Comparison of ENCODE assay signal across 20 mouse cellular contexts in the genomic region with DNA sequence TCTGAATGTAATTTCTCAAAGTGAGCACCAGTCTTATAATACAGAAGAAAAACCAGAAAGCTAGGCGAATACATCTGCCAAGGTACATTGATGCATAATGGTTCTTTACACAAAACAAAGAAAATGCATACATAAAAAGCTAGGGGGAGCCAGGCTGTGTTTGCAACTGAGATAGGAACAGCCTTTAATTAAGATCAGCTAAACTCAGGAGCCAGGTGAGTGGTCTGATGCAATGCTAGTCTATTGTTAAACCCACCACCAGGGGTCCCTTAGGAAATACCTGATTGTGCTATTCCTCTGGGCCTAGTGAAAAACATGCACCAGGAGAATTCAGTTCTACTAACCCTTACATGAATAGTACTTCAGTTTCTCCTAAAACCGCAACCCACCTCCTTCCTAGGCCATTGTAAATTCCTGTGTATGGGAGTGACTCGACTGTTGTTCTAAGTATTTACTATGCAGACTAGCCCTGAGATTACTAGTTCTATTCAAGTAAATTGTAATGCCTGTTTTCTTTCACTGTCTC. TPM values are rescaled to one million over a fixed set of nuclear protein-coding genes. Genes with fewer than 3 reads are reported as not detected.
"Had no signal": no experiment of that assay in that cellular context is flagged by ENCODE, and none has a peak within 500 bp of the region (broad histone marks: within the 10 kb centered on the region; RNA-seq: fewer than 3 reads in every experiment).

No protein-coding gene starts in this region.

RNA-seq across cellular contexts. Expression of a gene that starts 33.9 kb away (rescaled TPM):
- total RNA-seq: layer of hippocampus, postnatal 14 days; left cerebral cortex, postnatal 25 days; megakaryocyte, adult 5-6 weeks had no signal
- polyA plus RNA-seq: kidney, adult 2 months; kidney, embryonic 14.5 days; limb, embryonic 10.5 days; limb, embryonic 13.5 days; liver, embryonic 12.5 days; liver, embryonic 15.5 days; lung, embryonic 16.5 days; macrophage; midbrain, embryonic 12.5 days; midbrain, embryonic 16.5 days; neural tube, embryonic 11.5 days; neural tube, embryonic 14.5 days; small intestine, adult 2 months; spleen, adult 2 months; stomach, embryonic 16.5 days; testis, adult 2 months; urinary bladder, adult 2 months had no signal
